Mouse (Mus musculus): ENCODE data around the gene Rsl24d1. TPM values are rescaled to one million over a fixed set of nuclear protein-coding genes. Genes with fewer than 3 reads are reported as not detected.

Gene Rsl24d1
- polyA plus RNA-seq, 1 experiment from 2014 or later: 98.4 TPM

GRCm38 (mm10) chr9:73083956-73084355 is 29.3 kb upstream of the Rsl24d1 start:
- ATAC-seq (ENCODE audit: borderline replicate concordance, extremely low read depth, low FRiP score, low TSS enrichment): no peak
- 65% methylated on average over 6 of the region's 6 CpGs for WGBS
- Histone ChIP-seq H3K4me1 (peaks cover 2% of the 10 kb centered on the region; the same call in 1 of the 2 replicates), H3K4me2 (no peak overlapping the region), H3K9ac (no peak overlapping the region), H3K9me3 (no peaks in the 10 kb centered on the region), H3K27me3 (no peaks in the 10 kb centered on the region), H3K36me3 (no peaks in the 10 kb centered on the region), H3K4me3 (no peak overlapping the region), H3K27ac (no peak overlapping the region)

- peaks cover 8% of the 10 kb centered on the region; the same call in 1 of the 2 replicates for H3K4me1 ChIP-seq
- H3K4me2 ChIP-seq: no peak overlapping the region
- H3K4me3 ChIP-seq: no peak overlapping the region
- no peaks in the 10 kb centered on the region for H3K9me3 ChIP-seq
- no peak overlapping the region for H3K27ac ChIP-seq
- H3K27me3 ChIP-seq: no peaks in the 10 kb centered on the region
- WGBS: 65% methylated on average over 6 of the region's 6 CpGs
- no peaks in the 10 kb centered on the region for H3K36me3 ChIP-seq
- no peak for ATAC-seq (ENCODE audit: borderline replicate concordance, extremely low read depth, low FRiP score, low TSS enrichment)
- H3K9ac ChIP-seq: no peak overlapping the region
Measured at GRCm38 (mm10) chr9:73085845-73086244, 27.4 kb upstream of the Rsl24d1 start.

GRCm38 (mm10) chr9:73087121-73087520 is 26.1 kb upstream of the Rsl24d1 start:
- H3K27ac ChIP-seq: no peak overlapping the region
- no peak overlapping the region for H3K4me3 ChIP-seq
- no peak overlapping the region for H3K4me2 ChIP-seq
- H3K27me3 ChIP-seq: no peaks in the 10 kb centered on the region
- no peak overlapping the region for H3K9ac ChIP-seq
- H3K9me3 ChIP-seq: no peaks in the 10 kb centered on the region
- WGBS: 45% methylated on average over 8 of the region's 8 CpGs
- no peak for ATAC-seq (ENCODE audit: borderline replicate concordance, extremely low read depth, low FRiP score, low TSS enrichment)
- peaks cover 8% of the 10 kb centered on the region; the same call in 1 of the 2 replicates for H3K4me1 ChIP-seq
- H3K36me3 ChIP-seq: no peaks in the 10 kb centered on the region

GRCm38 (mm10) chr9:73087581-73087980 is 25.6 kb upstream of the Rsl24d1 start:
- no peaks in the 10 kb centered on the region for H3K9me3 ChIP-seq
- peaks cover 8% of the 10 kb centered on the region; the same call in 1 of the 2 replicates for H3K4me1 ChIP-seq
- 59% methylated on average over 5 of the region's 5 CpGs for WGBS
- H3K36me3 ChIP-seq: no peaks in the 10 kb centered on the region
- ATAC-seq (ENCODE audit: borderline replicate concordance, extremely low read depth, low FRiP score, low TSS enrichment): no peak
- no peaks in the 10 kb centered on the region for H3K27me3 ChIP-seq
- no peak overlapping the region for H3K4me2 ChIP-seq
- H3K4me3 ChIP-seq: no peak overlapping the region
- H3K9ac ChIP-seq: no peak overlapping the region
- no peak overlapping the region for H3K27ac ChIP-seq

- Histone ChIP-seq H3K4me3 (no peak overlapping the region), H3K27ac (peak overlapping the region; percentile 72), H3K36me3 (no peaks in the 10 kb centered on the region), H3K9me3 (no peaks in the 10 kb centered on the region), H3K4me1 (peaks cover 8% of the 10 kb centered on the region; the same call in 1 of the 2 replicates), H3K9ac (no peak overlapping the region), H3K4me2 (peak overlapping the region; percentile 16), H3K27me3 (no peaks in the 10 kb centered on the region)
- WGBS: 45% methylated on average over 16 of the region's 16 CpGs
- peak; percentile 64; the same call in 1 of the 2 replicates for ATAC-seq (ENCODE audit: borderline replicate concordance, extremely low read depth, low FRiP score, low TSS enrichment)
Measured at GRCm38 (mm10) chr9:73089222-73089920, 23.9 kb upstream of the Rsl24d1 start.

GRCm38 (mm10) chr9:73090121-73090520 is 23.1 kb upstream of the Rsl24d1 start:
- 74% methylated on average over 10 of the region's 10 CpGs for WGBS
- Histone ChIP-seq H3K9ac (no peak overlapping the region), H3K4me2 (no peak overlapping the region), H3K36me3 (no peaks in the 10 kb centered on the region), H3K27me3 (peaks cover 3% of the 10 kb centered on the region; the same call in 1 of the 2 replicates), H3K4me3 (no peak overlapping the region), H3K27ac (peak overlapping the region; percentile 72), H3K4me1 (peaks cover 11% of the 10 kb centered on the region), H3K9me3 (no peaks in the 10 kb centered on the region)
- no peak for ATAC-seq (ENCODE audit: borderline replicate concordance, extremely low read depth, low FRiP score, low TSS enrichment)

- peaks cover 10% of the 10 kb centered on the region; the same call in 1 of the 2 replicates for H3K27me3 ChIP-seq
- no peaks in the 10 kb centered on the region for H3K9me3 ChIP-seq
- WGBS: 0% methylated on average over 1 of the region's 1 CpGs
- H3K4me2 ChIP-seq: no peak overlapping the region
- H3K4me3 ChIP-seq: no peak overlapping the region
- H3K9ac ChIP-seq: no peak overlapping the region
- no peak overlapping the region for H3K27ac ChIP-seq
- ATAC-seq (ENCODE audit: borderline replicate concordance, extremely low read depth, low FRiP score, low TSS enrichment): no peak
- H3K36me3 ChIP-seq: no peaks in the 10 kb centered on the region
- H3K4me1 ChIP-seq: peaks cover 13% of the 10 kb centered on the region
Measured at GRCm38 (mm10) chr9:73091747-73092146, 21.5 kb upstream of the Rsl24d1 start.

- Histone ChIP-seq H3K9ac (no peak overlapping the region), H3K27ac (no peak overlapping the region), H3K4me2 (peak overlapping the region; percentile 22; the same call in 1 of the 2 replicates), H3K9me3 (no peaks in the 10 kb centered on the region), H3K4me1 (peaks cover 6% of the 10 kb centered on the region), H3K4me3 (no peak overlapping the region), H3K27me3 (peaks cover 10% of the 10 kb centered on the region; the same call in 1 of the 2 replicates), H3K36me3 (no peaks in the 10 kb centered on the region)
- 16% methylated on average over 16 of the region's 17 CpGs for WGBS
- no peak for ATAC-seq (ENCODE audit: borderline replicate concordance, extremely low read depth, low FRiP score, low TSS enrichment)
Measured at GRCm38 (mm10) chr9:73094580-73094979, 18.6 kb upstream of the Rsl24d1 start.

GRCm38 (mm10) chr9:73097898-73098297 is 15.3 kb upstream of the Rsl24d1 start:
- Histone ChIP-seq H3K36me3 (no peaks in the 10 kb centered on the region), H3K4me3 (no peak overlapping the region), H3K4me1 (peaks cover 6% of the 10 kb centered on the region), H3K9me3 (no peaks in the 10 kb centered on the region), H3K27ac (no peak overlapping the region), H3K27me3 (peaks cover 14% of the 10 kb centered on the region; the same call in 1 of the 2 replicates), H3K9ac (no peak overlapping the region), H3K4me2 (no peak overlapping the region)
- WGBS: 71% methylated on average over 2 of the region's 2 CpGs
- no peak for ATAC-seq (ENCODE audit: borderline replicate concordance, extremely low read depth, low FRiP score, low TSS enrichment)

GRCm38 (mm10) chr9:73101536-73101935 is 11.7 kb upstream of the Rsl24d1 start, which contains the start of gene Khdc3:
Khdc3 (plus strand) TSS chr9:73101836.
- H3K27me3 ChIP-seq: peaks cover 19% of the 10 kb centered on the region
- ATAC-seq (ENCODE audit: borderline replicate concordance, extremely low read depth, low FRiP score, low TSS enrichment): no peak
- H3K36me3 ChIP-seq: no peaks in the 10 kb centered on the region
- 84% methylated on average over 5 of the region's 5 CpGs for WGBS
- no peak within 1 kb of the TSS for H3K4me3 ChIP-seq
- no peak within 1 kb of the TSS for H3K27ac ChIP-seq
- no peak within 1 kb of the TSS for H3K4me2 ChIP-seq
- no peak within 1 kb of the TSS for H3K9ac ChIP-seq
- H3K4me1 ChIP-seq: peaks cover 8% of the 10 kb centered on the region
- H3K9me3 ChIP-seq: no peaks in the 10 kb centered on the region

- no peaks in the 10 kb centered on the region for H3K36me3 ChIP-seq
- no peak within 1 kb of the TSS for H3K27ac ChIP-seq
- peak within 1 kb of the TSS; percentile 93 for H3K4me2 ChIP-seq
- H3K9me3 ChIP-seq: no peaks in the 10 kb centered on the region
- H3K4me1 ChIP-seq: peaks cover 8% of the 10 kb centered on the region
- peak within 1 kb of the TSS; percentile 47 for H3K4me3 ChIP-seq
- H3K27me3 ChIP-seq: peaks cover 19% of the 10 kb centered on the region
- 84% methylated on average over 4 of the region's 4 CpGs for WGBS
- H3K9ac ChIP-seq: peak within 1 kb of the TSS; percentile 48
- ATAC-seq (ENCODE audit: borderline replicate concordance, extremely low read depth, low FRiP score, low TSS enrichment): no peak
Measured at GRCm38 (mm10) chr9:73102181-73102580, 11.0 kb upstream of the Rsl24d1 start, which contains the start of gene Gm20509. Gm20509 (plus strand) TSS chr9:73102470.

- Histone ChIP-seq H3K4me2 (peak overlapping the region; percentile 93), H3K9ac (peak overlapping the region; percentile 48), H3K4me3 (peak overlapping the region; percentile 47), H3K36me3 (no peaks in the 10 kb centered on the region), H3K4me1 (peaks cover 8% of the 10 kb centered on the region), H3K27ac (no peak overlapping the region), H3K27me3 (peaks cover 19% of the 10 kb centered on the region), H3K9me3 (no peaks in the 10 kb centered on the region)
- peak; percentile 61; the same call in 1 of the 2 replicates for ATAC-seq (ENCODE audit: borderline replicate concordance, extremely low read depth, low FRiP score, low TSS enrichment)
- WGBS: 3% methylated on average over 60 of the region's 60 CpGs
Measured at GRCm38 (mm10) chr9:73103159-73103879, 9.9 kb upstream of the Rsl24d1 start.

Data from lung, embryonic 15.5 days (tissue).